Mouse (Mus musculus) frontal cortex, postnatal 10 days (tissue): ENCODE data around the gene Magea3.
"Not testable (repeated sequence)": the region's sequence is repeated elsewhere in the genome, so short reads cannot be mapped to it uniquely, and the experiment has no call there.

Source experiments
- DNase-seq, 2 experiments: peaks; one replicate each; pipeline ENCODE4 v3.0.0; 2022; ENCODE audit warnings: low spot score in 2 of 2, mixed read lengths in 1 of 2

Gene Magea3

DNA sequence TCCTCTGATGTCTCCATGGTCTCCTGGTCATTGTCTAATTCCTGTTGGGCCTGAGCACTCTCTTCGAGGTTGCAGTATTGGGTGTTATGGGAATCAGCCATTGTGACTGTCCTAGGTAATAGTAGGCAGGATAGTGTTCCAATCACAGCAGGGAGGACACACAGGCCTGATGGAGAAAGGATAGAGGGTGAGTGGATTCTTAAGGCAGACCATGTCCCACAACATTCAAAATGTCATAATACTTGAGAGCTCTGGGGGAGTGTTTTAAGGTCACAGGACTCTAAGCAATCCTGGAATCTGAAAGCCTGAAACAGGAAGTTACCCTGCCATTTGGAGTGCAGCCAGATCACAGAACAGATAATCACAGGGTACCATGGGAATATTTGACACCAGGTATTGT is at the start of gene Magea3:
Gene Magea3 (minus strand): TSS at position 101 of the 400 bp plus-strand sequence.
- DNase-seq: not testable (repeated sequence)

GRCm38 (mm10) chrX:154995750-154996149 is 46.4 kb upstream of the Magea3 start, which contains the start of gene Magea8:
TSS of gene Magea8 (minus strand) at chrX:154995850.
- not testable (repeated sequence) for DNase-seq

DNA sequence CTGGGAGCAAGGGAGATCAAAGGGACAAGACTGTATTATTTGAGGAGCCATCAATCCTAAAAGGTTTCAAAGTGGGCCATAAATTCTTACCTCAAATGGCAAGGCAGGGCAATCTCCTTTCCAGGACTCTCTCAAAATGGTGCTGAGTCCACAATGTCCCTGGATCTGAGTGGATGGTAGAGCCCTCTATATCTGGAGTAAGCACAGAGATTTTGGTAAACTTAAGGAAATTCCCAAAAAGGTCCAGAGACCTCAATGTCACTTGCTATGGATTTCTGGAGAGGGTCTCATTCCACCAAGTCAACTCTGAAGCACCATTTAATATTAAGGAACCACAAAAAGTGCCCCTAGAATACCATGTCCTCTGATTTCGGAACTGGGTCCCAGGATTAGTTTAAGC is 13.4 kb downstream of the Magea3 start, which contains the start of gene Magea6:
Gene Magea6 (minus strand): TSS at position 101 of the 400 bp plus-strand sequence.
- not testable (repeated sequence) for DNase-seq
